Mouse (Mus musculus) adrenal gland, adult 18-20 months (tissue): ENCODE results near the gene Scgb2b12. TPM values are rescaled to one million over a fixed set of nuclear protein-coding genes. Genes with fewer than 3 reads are reported as not detected.
"Not testable (repeated sequence)": the region's sequence is repeated elsewhere in the genome, so short reads cannot be mapped to it uniquely, and the experiment has no call there.

Experiments used
- DNase-seq, 2 experiments: peaks; one replicate each; pipeline ENCODE4 v3.0.0; 2021 to 2022; ENCODE audit warnings: low spot score in 2 of 2
- long read RNA-seq, 2 experiments: library from polyadenylated mRNA; stranded (forward); transcript quantifications; one replicate each; pipeline ENCODE4 v2.0.0; 2021
- total RNA-seq, 2 experiments: library from RNA; stranded (reverse); gene quantifications; 1 replicate in 1 of 2; 2 replicates in 1 of 2; pipeline ENCODE4 v1.2.3; 2021

Gene Scgb2b12
- not detected for total RNA-seq
- long read RNA-seq, experiment 1 = 0 reads
- long read RNA-seq, experiment 2 = 0 reads

GRCm38 (mm10) chr7:32327145-32327544 lies at the start of gene Scgb2b12:
TSS of gene Scgb2b12 (minus strand) at chr7:32327245.
- DNase-seq = not testable (repeated sequence)

GRCm38 (mm10) chr7:32333882-32334281 lies 6.8 kb upstream of the Scgb2b12 start, which contains the start of gene Scgb1b12:
TSS of gene Scgb1b12 (plus strand) at chr7:32334182.
- not testable (repeated sequence) for DNase-seq

Other genes starting within 250 kb of the Scgb2b12 start
- not detected for gene Scgb1b10, start 226.4 kb downstream of the Scgb2b12 start, total RNA-seq
- not detected for gene Scgb2b11, start 116.1 kb downstream of the Scgb2b12 start, total RNA-seq
- not detected for gene Scgb1b11, start 104.4 kb downstream of the Scgb2b12 start, total RNA-seq
- not detected for gene Scgb1b12, start 6.9 kb upstream of the Scgb2b12 start, total RNA-seq
- gene Scgb1b29, start 114.3 kb upstream of the Scgb2b12 start, total RNA-seq = not detected